Mouse (Mus musculus) gastrocnemius, postnatal 14 days (tissue): Measurements from ENCODE around the gene Actl6a. TPM values are rescaled to one million over a fixed set of nuclear protein-coding genes. Genes with fewer than 3 reads are reported as not detected.
"Not testable (repeated sequence)": the region's sequence is repeated elsewhere in the genome, so short reads cannot be mapped to it uniquely, and the experiment has no call there.

Source experiments
- DNase-seq: peaks from one replicate; pipeline ENCODE4 v3.0.0; 2021; ENCODE audit warnings: mixed read lengths
- intact Hi-C: fragments of 180-260 bp; cut with DNase I; formaldehyde crosslinking; loops from one replicate; pipeline ENCODE4 v1.15.1; 2025; ENCODE audit warnings: low total_unique reads
- long read RNA-seq, 2 experiments: library from polyadenylated mRNA; stranded (forward); transcript quantifications; one replicate each; pipeline ENCODE4 v2.0.0; 2021
- total RNA-seq, 2 experiments: library from RNA; stranded (reverse); gene quantifications; 2 replicates each; pipeline ENCODE4 v1.2.3; 2021

The Actl6a gene
- total RNA-seq = 10 to 100 TPM; 19.6 to 20.2 TPM
- long read RNA-seq, experiment 1, transcript Actl6a-201 (14 exons, 2,010 nt) = major isoform, 23 of 27 reads
- long read RNA-seq, experiment 1, partial matches to known transcripts = 0 of 27 reads
- long read RNA-seq, experiment 1, other reads (novel, unspliced or antisense) = 4 of 27 reads
- long read RNA-seq, experiment 2, transcript Actl6a-201 (14 exons, 2,010 nt) = major isoform, 27 of 36 reads
- long read RNA-seq, experiment 2, partial matches to known transcripts = 2 of 36 reads
- long read RNA-seq, experiment 2, other reads (novel, unspliced or antisense) = 7 of 36 reads

DNA sequence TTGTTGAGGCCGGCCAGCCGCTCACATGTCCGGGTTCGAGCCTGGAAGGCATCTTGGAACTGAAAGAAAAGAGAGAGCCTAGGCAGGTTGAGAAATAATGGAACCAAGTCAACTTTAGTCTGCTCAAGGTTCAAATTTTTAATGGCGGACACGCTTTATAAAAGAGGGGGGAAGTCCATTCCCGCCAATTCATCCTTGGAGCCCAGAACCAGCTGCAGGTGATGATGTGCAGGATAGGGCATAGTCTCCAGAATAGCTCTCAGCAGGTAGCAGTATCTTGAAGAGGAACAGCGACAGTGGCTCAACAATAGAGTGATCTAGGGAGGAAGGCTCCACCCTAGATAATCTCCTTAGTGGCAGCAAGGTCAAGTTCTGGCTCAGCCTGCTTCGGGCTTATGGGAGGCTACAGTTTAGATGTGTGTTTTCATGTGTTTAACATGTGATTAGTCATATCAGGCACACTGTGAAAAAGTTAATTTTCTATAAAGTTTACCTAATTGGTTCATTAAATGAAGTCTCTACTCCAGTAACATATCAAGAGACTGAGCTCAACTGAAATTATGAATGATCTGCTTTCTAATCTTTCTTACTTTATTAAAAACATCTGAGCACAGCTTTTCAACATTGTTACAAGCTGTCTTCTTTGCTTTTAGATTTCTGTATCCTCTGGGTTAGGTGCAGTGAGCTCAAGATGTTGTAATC, at the start of gene Actl6a:
Actl6a (plus strand) TSS at position 652 of the 702 bp plus-strand sequence.
- DNase-seq, intact Hi-C loops: not testable (repeated sequence)

DNA sequence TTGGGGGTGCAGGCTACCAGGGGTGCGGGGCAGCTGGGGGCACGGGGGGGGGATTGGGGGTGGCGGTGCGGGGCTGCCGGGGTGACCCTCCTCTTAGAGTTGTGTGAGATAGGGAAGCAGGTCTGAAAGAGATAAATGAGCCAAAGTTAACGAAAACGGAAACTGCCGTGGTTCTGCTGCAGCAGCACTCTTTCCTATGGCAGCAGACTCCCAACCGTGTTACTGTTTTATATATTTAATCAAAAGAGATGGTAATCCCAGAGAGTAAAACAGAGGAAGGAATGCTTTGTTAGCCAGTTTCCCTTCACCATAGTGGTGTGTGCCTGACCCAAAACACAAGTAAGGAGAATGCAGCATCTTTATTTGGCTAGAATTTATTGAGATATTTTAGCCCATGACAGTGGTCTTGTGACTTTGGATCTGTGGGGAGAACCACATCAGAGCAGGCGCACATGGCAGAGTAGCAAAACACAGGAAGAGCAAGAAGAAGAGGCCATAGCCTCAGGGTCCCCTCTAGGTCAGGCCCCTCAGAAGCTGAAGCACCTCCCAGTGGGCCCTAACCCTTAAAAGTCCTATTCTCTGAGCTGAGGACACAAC, 49.6 kb upstream of the Actl6a start:
- intact Hi-C loops = no loop called here
- DNase-seq = no peak

DNA sequence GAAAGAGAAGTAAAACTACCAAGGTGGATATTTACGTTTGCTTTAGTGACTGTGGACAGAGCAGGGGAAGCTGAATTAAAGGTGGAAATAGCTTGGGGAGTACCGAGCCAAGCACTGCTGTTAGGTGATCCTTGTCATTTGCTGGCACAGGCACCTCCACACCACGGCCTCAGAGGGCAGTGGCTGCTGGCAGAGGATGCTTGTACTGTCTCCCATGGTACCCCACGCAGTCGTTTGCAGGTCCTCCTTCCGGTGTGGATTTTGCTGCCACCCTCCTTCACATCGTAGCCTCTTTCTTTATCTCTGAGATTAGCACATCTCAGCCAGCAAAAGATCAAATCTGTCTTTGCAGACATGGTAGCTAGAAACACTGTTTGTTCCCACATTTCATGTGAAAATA, 47.7 kb upstream of the Actl6a start:
- no peak for DNase-seq
- intact Hi-C loops = no loop called here

DNA sequence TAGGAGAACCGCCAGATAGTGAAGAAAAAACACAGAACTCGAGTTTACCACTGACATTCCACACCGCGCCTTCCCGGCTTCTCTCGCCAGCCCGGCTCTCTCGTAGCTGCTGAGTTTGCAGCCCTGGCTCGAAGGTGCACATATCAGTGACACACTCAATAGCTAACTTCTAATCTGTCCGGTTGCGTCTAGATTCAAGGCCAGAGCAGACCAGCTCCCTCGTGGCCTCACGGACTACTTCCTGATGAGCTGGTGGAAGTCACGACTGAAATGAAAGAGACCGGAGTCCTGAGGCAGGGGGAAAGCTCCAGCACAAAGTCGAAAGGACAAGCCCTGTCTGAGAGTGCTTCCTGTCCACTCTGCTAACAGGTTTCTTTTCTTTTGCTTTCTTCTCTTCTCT, 47.3 kb upstream of the Actl6a start:
- intact Hi-C loops = no loop called here
- DNase-seq = no peak

DNA sequence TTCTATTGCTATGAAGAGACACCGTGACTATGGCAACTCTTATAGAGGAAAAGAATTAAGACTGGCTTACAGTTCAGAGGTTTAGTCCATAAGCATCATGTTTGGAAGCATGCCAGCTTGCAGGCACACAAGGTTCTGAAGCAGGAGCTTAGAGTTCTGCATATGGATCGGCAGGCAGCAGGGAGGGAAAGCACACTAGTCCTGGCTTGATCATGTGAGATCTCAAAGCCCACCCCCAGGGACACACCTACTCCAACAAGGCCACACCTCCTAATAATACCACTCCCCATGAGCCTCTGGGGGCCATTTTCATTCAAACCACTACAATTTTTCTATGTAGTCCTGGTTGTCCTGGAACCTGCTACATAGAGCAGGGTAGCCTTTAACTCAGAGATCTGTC, 46.6 kb upstream of the Actl6a start:
- intact Hi-C loops = no loop called here

DNA sequence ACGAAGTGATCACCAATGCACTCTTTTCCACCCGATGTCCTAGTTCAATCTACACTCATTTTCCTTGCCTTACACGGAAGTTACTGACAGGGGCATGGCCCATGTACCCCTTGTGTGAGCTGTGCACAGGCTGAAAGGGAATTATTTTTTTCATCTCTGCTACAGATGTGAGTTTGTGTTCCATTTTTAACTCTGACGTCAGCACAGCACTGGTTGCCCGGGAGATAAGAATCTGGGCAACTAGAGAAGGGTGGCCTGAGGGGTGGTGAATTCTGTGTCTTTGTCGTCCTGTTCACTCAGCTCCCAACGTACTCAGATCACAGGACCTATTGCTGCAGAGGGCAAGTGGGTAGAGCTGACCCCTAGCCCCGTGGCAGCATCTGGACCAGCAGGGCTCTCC, 45.8 kb upstream of the Actl6a start:
- intact Hi-C loops = no loop called here
- DNase-seq = no peak

More for the DNA sequence above, 46.6 kb upstream of the Actl6a start:
- no peak for DNase-seq

DNA sequence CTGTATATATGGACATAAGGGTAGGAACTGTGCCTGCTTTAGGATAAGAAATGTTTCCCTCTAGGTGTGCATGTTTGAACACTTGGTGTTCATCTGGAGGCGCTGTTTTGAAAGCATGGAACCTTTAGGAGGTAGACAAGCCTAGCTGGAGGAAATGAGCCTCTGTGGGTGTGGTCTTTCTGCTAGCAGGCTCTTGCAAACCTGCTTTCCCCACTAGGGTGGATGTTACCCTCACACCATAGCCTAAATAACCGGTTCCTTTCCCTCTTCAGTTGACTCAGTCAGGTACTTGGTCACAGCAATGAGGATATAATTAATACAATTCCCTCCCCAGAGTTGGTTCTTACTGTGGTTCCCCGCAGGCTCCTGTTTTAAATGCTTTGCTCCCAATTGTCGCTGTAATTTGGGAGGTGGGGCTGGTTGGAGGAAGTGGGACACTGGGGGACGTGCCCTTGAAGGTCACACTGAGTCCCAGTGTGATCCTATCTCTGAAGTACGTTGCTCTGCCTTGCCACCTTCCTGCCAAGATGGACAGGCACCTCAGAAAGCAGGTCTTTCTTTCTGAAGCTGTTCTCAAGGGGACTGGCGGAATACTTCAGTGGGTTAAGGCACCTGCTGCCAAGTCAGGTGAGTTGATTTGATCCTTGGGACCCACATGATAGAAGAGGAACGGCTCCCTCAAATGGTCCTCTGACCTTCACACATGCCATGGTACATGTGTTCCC, 45.1 kb upstream of the Actl6a start:
- intact Hi-C loops = no loop called here
- no peak for DNase-seq

DNA sequence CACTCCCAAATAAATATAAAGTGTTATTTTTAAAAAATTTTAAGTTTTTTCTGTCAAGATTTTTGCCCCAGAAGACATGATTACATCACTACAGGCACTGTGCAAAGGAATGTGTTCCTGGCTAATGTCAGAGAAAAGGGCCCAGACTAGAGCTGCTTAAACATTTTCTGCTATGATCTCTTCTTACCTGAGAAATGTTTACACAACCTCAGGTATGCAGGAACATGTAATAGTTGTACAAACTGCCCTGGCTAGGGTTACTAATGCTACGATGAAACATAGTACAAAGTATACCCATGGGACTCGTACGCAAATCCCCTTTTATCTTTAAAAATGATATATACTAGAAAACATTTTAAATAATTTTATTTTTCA, 44.6 kb upstream of the Actl6a start:
- intact Hi-C loops = no loop called here
- DNase-seq = no peak

DNA sequence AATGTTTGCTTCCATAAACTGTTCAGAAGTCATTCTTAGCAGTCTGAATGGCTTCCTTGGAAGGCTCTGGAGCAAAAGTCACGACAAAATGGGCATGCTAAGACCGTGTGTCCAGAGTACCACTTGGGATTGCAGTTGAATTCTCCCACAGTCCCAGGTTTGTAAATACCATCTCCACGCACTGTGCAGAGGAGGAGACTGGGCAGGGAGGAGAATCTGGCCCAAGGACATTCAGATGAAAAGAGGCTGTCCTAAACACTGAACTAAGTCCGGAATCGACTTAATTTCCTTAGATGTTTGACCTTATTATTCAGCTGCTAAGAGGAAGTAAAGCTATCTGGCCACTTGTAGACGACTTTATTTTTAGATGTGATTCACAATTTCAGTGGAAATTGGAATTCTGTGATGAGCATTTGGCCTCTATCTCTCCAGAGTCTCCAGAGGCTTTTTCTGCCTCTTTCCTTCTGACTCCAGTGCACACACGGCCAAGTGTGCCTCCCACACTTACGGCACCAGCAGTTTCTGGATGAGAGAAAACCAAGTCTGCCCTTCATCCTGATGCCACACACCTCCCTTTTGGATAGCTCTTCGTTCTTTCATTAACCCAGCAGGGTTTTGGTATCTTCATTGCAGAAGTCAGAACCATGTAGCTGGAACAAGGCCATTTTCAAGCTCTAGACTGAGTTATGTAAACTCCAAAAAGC, 37.7 kb upstream of the Actl6a start:
- intact Hi-C loops = no loop called here
- DNase-seq = no peak

DNA sequence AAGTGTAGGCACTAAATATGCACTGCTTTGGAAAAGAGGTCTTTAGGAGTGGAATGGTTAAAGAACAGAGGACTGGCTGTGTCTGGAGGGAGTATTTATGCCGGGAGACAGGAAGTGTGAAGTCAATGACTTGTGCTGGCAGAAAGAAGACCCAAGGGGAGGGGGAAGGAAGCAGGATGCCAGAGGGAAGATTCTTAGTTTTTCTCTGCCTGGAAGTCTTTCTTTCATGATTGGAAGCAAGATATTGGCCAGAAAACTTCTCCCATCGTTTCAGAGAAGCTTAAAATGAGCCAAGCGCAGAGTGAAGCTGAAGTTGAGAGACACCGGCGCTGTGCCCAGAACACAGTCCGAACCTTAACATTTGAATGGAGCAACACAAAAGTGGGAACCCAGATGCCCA, 36.9 kb upstream of the Actl6a start:
- intact Hi-C loops = no loop called here

DNA sequence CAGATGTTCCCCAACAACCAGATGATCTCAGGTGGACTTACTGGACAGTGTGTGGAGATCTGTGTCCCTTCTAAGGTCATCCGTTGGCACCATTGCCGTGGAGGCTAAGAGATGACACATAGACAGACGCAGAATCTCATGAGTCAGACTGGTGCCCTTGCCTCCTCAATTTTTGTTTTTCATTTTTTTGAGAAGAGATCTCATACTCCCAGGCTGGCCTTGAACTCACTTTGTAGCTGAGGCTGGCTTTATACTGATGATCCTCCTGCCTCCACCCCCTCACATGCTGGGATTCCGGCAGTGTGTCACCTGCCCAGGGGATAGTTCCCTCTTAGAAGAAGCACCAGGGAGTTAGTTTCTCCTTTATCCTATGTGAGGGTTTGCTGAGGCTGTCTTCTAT, 35.9 kb upstream of the Actl6a start:
- intact Hi-C loops = no loop called here
- no peak for DNase-seq

More for the DNA sequence above, 36.9 kb upstream of the Actl6a start:
- DNase-seq = peak; percentile 40

DNA sequence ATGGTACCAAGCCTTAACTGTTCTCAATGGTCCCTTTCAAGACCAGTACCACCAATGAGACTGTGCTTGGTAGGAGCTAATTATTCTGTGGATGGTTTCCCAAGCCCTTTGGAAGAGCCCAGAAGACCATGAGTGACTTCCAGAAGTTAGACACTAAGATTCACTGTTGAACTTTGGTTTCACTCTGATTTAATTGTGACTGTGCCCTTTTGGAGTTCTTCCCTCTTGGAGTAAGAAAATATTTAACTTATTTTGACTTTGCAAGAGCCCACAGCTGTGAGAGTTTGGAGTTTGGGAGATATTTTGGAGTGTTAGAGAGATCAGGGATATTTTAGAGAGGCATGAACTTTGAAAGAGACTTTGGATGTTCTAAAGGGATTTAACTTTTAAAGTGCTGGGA, 32.9 kb upstream of the Actl6a start:
- DNase-seq = no peak
- intact Hi-C loops = no loop called here

DNA sequence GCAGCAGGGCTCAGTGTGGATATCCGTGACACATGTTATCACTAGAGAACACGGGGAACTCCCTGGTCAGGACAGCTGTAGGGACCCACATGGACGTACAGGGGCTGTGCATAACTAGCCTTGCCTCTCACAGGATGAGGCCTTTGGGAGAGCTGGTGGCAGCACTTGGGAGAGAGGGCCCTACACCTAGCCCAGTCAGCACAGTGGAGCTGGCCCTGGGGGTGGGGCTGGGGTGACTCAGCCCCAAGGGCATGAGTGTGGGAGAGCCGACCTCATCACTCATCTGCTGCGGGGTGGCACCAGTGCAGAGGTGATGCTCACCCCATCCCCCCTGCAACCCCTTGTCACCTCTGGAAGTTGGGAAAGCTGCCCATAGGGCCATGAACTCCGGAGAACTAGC, 29.7 kb upstream of the Actl6a start:
- intact Hi-C loops = no loop called here
- no peak for DNase-seq

DNA sequence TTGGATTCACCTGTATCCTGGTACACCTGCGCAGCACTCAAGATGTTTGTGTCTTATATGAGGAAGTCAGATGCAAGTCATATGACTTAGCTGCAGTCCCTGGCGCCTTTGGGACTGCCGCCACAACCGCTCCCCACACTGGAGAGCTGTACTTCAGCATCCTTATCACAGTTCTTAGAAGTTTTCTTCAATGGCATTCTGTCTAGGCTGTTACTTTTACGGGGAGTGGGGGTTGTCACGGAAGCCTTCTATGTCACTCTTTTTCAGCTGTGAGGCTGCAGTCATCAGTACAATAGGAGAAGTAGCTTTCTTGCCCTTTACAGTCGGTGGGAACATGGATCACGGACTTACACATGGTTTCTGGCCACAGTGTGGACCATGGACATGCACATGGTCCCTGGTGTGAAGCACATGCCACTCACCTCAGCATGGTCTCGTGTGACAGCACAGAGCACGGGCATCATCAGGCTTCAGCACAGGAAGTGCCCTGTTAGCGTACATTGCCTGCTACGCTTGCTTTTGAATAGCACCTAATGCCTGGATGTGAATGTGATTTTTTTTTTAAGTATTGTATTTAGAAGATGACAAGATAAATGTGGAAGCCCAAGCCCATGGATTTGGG, 23.1 kb upstream of the Actl6a start:
- no peak for DNase-seq
- intact Hi-C loops = no loop called here

DNA sequence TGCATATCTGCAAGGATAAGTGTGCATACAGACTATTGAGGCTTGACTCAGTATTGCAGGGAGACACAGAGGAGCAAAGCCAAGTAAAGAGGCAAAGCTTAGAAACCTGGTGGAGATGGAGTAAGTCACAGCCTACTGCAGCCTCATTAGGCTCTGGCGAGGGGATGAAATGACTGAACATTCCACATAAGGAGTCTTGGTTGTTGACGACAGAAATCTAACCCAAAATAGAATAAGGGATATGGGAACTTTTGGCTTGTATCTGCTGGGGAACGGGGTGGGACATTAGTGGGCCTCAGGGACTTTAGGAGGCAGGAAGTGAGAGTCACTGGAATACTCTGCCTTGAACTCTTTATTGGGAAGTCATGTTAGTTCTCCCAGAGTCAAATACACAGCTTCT, 21.5 kb upstream of the Actl6a start:
- no peak for DNase-seq
- intact Hi-C loops = no loop called here

DNA sequence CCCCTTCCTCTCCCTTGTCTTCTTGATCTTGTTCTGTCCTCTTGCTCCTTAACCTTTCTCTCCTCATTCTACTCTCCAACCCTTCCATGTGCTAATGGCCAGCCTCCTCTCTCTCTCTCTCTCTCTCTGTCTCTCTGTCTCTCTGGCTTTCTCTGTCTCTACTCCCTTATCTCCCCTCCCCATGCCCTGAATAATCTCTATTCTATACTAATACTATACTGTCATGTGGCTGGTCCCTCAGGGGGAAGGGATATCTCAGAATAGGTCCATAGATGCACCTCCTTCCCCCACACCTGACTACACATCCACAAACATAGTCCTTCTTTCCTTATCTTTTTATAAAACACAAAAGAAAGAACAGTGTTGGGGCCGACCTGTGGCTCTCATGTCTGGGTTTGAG, 19.6 kb upstream of the Actl6a start:
- DNase-seq = no peak
- intact Hi-C loops = no loop called here

DNA sequence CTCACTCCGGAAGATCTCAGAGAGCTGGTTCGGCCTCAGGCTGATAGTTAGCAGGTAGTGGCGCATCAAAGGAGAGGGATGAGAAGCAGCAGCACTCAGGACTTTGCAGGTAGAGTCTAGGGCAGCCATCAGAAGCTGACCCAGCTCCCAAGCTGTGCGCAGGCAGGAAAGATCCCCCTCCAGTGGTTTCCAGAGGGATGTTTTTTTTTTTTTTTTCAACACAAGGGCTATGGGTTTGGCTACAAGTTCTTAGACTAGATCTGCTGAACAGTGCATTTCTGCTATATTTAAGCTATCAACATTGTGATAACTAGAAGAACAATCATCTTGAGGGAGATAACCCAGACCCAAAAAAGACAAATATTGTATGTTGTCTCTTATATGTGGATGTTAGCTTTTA, 18.9 kb upstream of the Actl6a start:
- DNase-seq = no peak
- intact Hi-C loops = no loop called here

DNA sequence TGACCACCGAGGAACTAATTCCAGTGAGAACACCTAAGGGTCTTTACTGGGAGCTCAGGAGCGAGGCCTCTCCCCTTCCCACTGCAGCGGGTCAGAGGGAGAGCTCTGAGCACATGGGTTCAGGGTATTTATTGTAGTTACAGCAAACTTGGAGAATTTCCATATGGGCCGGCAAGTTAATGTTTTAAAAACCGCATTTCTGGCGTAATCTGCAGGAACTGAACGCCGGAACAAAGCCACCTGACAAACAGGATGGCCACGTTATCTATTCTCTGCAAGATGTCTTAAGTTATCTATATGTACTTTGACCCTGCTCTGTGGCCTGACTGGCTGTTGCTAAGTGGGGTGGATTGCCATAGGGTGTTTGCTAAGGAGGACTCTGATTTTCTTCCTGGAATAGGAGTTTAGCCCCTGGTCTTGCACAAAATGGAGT, 16.5 kb upstream of the Actl6a start:
- intact Hi-C loops = no loop called here
- no peak for DNase-seq

DNA sequence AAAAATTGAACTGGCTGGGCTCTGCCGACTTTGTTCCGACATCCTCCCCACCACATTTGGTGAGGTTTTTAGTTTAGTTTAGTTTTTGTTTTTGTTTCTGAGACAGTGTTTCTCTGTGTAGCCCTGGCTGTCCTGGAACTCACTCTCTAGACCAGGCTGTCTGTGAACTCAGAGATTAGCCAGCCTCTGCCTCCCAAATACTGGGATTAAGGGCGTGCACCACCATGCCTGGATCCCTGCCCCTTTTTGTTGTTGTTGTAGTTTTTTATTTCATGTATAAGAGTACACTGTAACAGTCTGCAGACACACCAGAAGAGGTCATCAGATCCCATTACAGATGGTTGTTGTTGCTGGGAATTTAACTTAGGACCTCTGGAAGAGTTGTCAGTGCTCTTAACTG, 16.1 kb upstream of the Actl6a start:
- intact Hi-C loops = loop anchor here (10.0 kb wide), 1 partner anchor 355 kb away; no protein-coding TSS in a partner anchor
- no peak for DNase-seq
